Comparison of ENCODE assay signal across 9 mouse cellular contexts in genomic region chr11:69245643-69246042, GRCm38 (mm10). TPM values are rescaled to one million over a fixed set of nuclear protein-coding genes. Genes with fewer than 3 reads are reported as not detected.
DNase-seq lines count a peak whose midpoint lies in the region; ATAC-seq and TF ChIP-seq lines count a peak whose summit lies in the region.
"Had no signal": no experiment of that assay in that cellular context is flagged by ENCODE, and none has a peak within 500 bp of the region (broad histone marks: within the 10 kb centered on the region; RNA-seq: fewer than 3 reads in every experiment).

No protein-coding gene starts in this region.

- H3K36me3 ChIP-seq in hindbrain, embryonic 14.5 days (replicated peaks; ENCODE audit: control insufficient read depth, insufficient read depth) = no peaks in the 10 kb centered on the region
- no peaks in the 10 kb centered on the region for H3K36me3 ChIP-seq in hindbrain, embryonic 12.5 days
- no peaks in the 10 kb centered on the region for H3K36me3 ChIP-seq in limb, embryonic 14.5 days (ENCODE audit: control insufficient read depth, insufficient read depth, low read length)
- H3K36me3 ChIP-seq in thymus, adult 2 months (ENCODE audit: control insufficient read depth, insufficient read depth, low read length) = no peaks in the 10 kb centered on the region

- H3K4me2 ChIP-seq in hindbrain, embryonic 14.5 days (replicated peaks) = peak overlapping the region; percentile 11; the same call in 1 of the 2 replicates
- H3K4me2 ChIP-seq in hindbrain, embryonic 12.5 days (replicated peaks) = no peak overlapping the region
- peak overlapping the region; percentile 39 for H3K4me2 ChIP-seq in limb, embryonic 14.5 days (replicated peaks; ENCODE audit: low read depth, low read length, severe bottlenecking)

- TF ChIP-seq CTCF in bone marrow macrophage, adult 2 months (IDR thresholded peaks at IDR 0.05; ENCODE audit: low read depth, low read length) = no peak
- TF ChIP-seq CTCF in thymus, adult 2 months (IDR thresholded peaks at IDR 0.05; ENCODE audit: borderline replicate concordance, control insufficient read depth, extremely low read depth, insufficient read depth, low read length, poor library complexity) = no peak

- no peak overlapping the region for H3K27ac ChIP-seq in hindbrain, embryonic 14.5 days
- no peak overlapping the region for H3K27ac ChIP-seq in hindbrain, embryonic 12.5 days
- H3K27ac ChIP-seq in bone marrow macrophage, adult 2 months (ENCODE audit: insufficient read depth, low read depth, low read length) = peak overlapping the region; percentile 83
- peak overlapping the region; percentile 64 for H3K27ac ChIP-seq in limb, embryonic 14.5 days (replicated peaks; ENCODE audit: low read depth, low read length)
- H3K27ac ChIP-seq in thymus, adult 2 months (ENCODE audit: control insufficient read depth, insufficient read depth, low read length) = no peak overlapping the region

- TF ChIP-seq POLR2A in bone marrow macrophage, adult 2 months (IDR thresholded peaks at IDR 0.05; ENCODE audit: borderline replicate concordance, low read depth, low read length) = no peak
- no peak for TF ChIP-seq POLR2A in limb, embryonic 14.5 days (IDR thresholded peaks at IDR 0.05; ENCODE audit: borderline replicate concordance, extremely low read depth, insufficient read depth, insufficient read length)
- no peak for TF ChIP-seq POLR2A in thymus, adult 2 months (IDR thresholded peaks at IDR 0.05; ENCODE audit: control insufficient read depth, extremely low read depth, insufficient read depth, low read length, poor library complexity)

- intact Hi-C loops in heart, postnatal 10 days (cut with DNase I) = loop anchor here (1.0 to 5.0 kb wide), 2 partner anchors 52 to 173 kb away; partner anchors contain the start of gene Tmem107

- no peaks in the 10 kb centered on the region for H3K4me1 ChIP-seq in hindbrain, embryonic 14.5 days (replicated peaks; ENCODE audit: control insufficient read depth, insufficient read depth, low read length)
- H3K4me1 ChIP-seq in hindbrain, embryonic 12.5 days = no peaks in the 10 kb centered on the region
- H3K4me1 ChIP-seq in bone marrow macrophage, adult 2 months (ENCODE audit: control insufficient read depth, insufficient read depth, low read length) = peaks cover 9% of the 10 kb centered on the region
- peaks cover 5% of the 10 kb centered on the region; the same call in 1 of the 2 replicates for H3K4me1 ChIP-seq in limb, embryonic 14.5 days (ENCODE audit: control insufficient read depth, insufficient read depth, low read length)
- no peaks in the 10 kb centered on the region for H3K4me1 ChIP-seq in thymus, adult 2 months (replicated peaks; ENCODE audit: control insufficient read depth, insufficient read depth, low read length)

- no peak for ATAC-seq in hindbrain, embryonic 14.5 days (ENCODE audit: low FRiP score)
- no peak for ATAC-seq in hindbrain, embryonic 12.5 days (ENCODE audit: low FRiP score)
- peak; percentile 56; the same call in 1 of the 2 replicates for ATAC-seq in limb, embryonic 14.5 days (ENCODE audit: low FRiP score, low read depth)

- DNase-seq in hindbrain, embryonic 14.5 days (ENCODE audit: low spot score) = no peak
- DNase-seq in heart, postnatal 10 days = peak; percentile 60 to 66
- DNase-seq in limb, embryonic 14.5 days (ENCODE audit: low spot score) = no peak
- no peak for DNase-seq in layer of hippocampus, postnatal 10 days (ENCODE audit: low spot score in 2 of 2)
- no peak for DNase-seq in thymus, adult 2 months
- no peak for DNase-seq in cerebellum, adult 11 months
- DNase-seq: gastrocnemius, postnatal 25 days had no signal

- no peak overlapping the region for H3K9ac ChIP-seq in hindbrain, embryonic 14.5 days
- H3K9ac ChIP-seq in hindbrain, embryonic 12.5 days = no peak overlapping the region
- H3K9ac ChIP-seq in limb, embryonic 14.5 days (ENCODE audit: low read depth, low read length, severe bottlenecking) = peak overlapping the region; percentile 28; the same call in 1 of the 2 replicates

- no peak overlapping the region for H3K4me3 ChIP-seq in hindbrain, embryonic 14.5 days (replicated peaks; ENCODE audit: low read length)
- H3K4me3 ChIP-seq in hindbrain, embryonic 12.5 days = no peak overlapping the region
- peak overlapping the region; percentile 14; the same call in 1 of the 2 replicates for H3K4me3 ChIP-seq in bone marrow macrophage, adult 2 months (ENCODE audit: insufficient read depth, low read length)
- no peak overlapping the region for H3K4me3 ChIP-seq in limb, embryonic 14.5 days (replicated peaks; ENCODE audit: low read length)
- H3K4me3 ChIP-seq in thymus, adult 2 months (ENCODE audit: control insufficient read depth, insufficient read depth, low read length) = no peak overlapping the region

- H3K27me3 ChIP-seq in hindbrain, embryonic 14.5 days (ENCODE audit: control insufficient read depth, insufficient read depth, low read length) = no peaks in the 10 kb centered on the region
- H3K27me3 ChIP-seq in hindbrain, embryonic 12.5 days = no peaks in the 10 kb centered on the region; the same call in none of the 2 replicates
- H3K27me3 ChIP-seq in limb, embryonic 14.5 days (ENCODE audit: control insufficient read depth, insufficient read depth, low read length) = no peaks in the 10 kb centered on the region
- H3K27me3 ChIP-seq in thymus, adult 2 months (ENCODE audit: control insufficient read depth, insufficient read depth, low read length) = no peaks in the 10 kb centered on the region

- H3K9me3 ChIP-seq in hindbrain, embryonic 14.5 days (ENCODE audit: control insufficient read depth, low read length) = no peaks in the 10 kb centered on the region
- no peaks in the 10 kb centered on the region for H3K9me3 ChIP-seq in hindbrain, embryonic 12.5 days (replicated peaks)
- no peaks in the 10 kb centered on the region for H3K9me3 ChIP-seq in limb, embryonic 14.5 days (ENCODE audit: control insufficient read depth, low read length)

- 54% methylated on average over 2 of the region's 2 CpGs for WGBS in hindbrain, embryonic 14.5 days
- 36% methylated on average over 2 of the region's 2 CpGs for WGBS in hindbrain, embryonic 12.5 days
- WGBS in limb, embryonic 14.5 days = 20% methylated on average over 2 of the region's 2 CpGs
- WGBS in thymus, adult 2 months = 15% methylated on average over 2 of the region's 2 CpGs

RNA-seq across cellular contexts. Expression of gene Gucy2e, which starts 8.8 kb away (rescaled TPM):
- polyA plus RNA-seq in hindbrain, embryonic 14.5 days (2014; fragmentation: Nextera tagmentation; extraction: Ambion mirVana) = 0.29 and 0.34 TPM in 2 replicates
- 0.04 and 0.13 TPM in 2 replicates for polyA plus RNA-seq in hindbrain, embryonic 12.5 days (2016; fragmentation: Nextera tagmentation; extraction: Ambion mirVana)
- polyA plus RNA-seq in bone marrow macrophage, adult 2 months (2012; ENCODE audit: insufficient read depth, insufficient read length, missing spikeins) = not detected in 2 replicates
- total RNA-seq in heart, postnatal 10 days (2021) = under 1 TPM; 0.41 to 0.60 TPM
- 0.09 and 0.14 TPM in 2 replicates for polyA plus RNA-seq in limb, embryonic 14.5 days (2012; rRNA removed)
- 0.06 and 0.12 TPM in 2 replicates for polyA plus RNA-seq in limb, embryonic 14.5 days (2014; fragmentation: Nextera tagmentation; extraction: Ambion mirVana)
- under 1 TPM; 0.60 to 0.94 TPM for total RNA-seq in layer of hippocampus, postnatal 10 days (2021)
- 0.26 and 0.40 TPM in 2 replicates for polyA plus RNA-seq in thymus, adult 2 months (2012; rRNA removed)
- total RNA-seq: gastrocnemius, postnatal 25 days had no signal

RNA-seq across cellular contexts. Expression of gene Alox8, which starts 48.0 kb away (rescaled TPM):
- polyA plus RNA-seq in hindbrain, embryonic 14.5 days (2014; fragmentation: Nextera tagmentation; extraction: Ambion mirVana) = 0.25 and 0.30 TPM in 2 replicates
- polyA plus RNA-seq in hindbrain, embryonic 12.5 days (2016; fragmentation: Nextera tagmentation; extraction: Ambion mirVana) = 0.06 and 0.07 TPM in 2 replicates
- polyA plus RNA-seq in bone marrow macrophage, adult 2 months (2012; ENCODE audit: insufficient read depth, insufficient read length, missing spikeins) = not detected in 2 replicates
- total RNA-seq in heart, postnatal 10 days (2021) = 1 to 10 TPM; 2.0 to 2.2 TPM
- polyA plus RNA-seq in limb, embryonic 14.5 days (2012; rRNA removed) = 0.04 and 0.06 TPM in 2 replicates
- 0.08 and 0.15 TPM in 2 replicates for polyA plus RNA-seq in limb, embryonic 14.5 days (2014; fragmentation: Nextera tagmentation; extraction: Ambion mirVana)
- 1 to 10 TPM; 5.2 to 6.9 TPM for total RNA-seq in layer of hippocampus, postnatal 10 days (2021)
- 0.43 and 0.57 TPM in 2 replicates for polyA plus RNA-seq in thymus, adult 2 months (2012; rRNA removed)
- total RNA-seq: gastrocnemius, postnatal 25 days had no signal

Comparison
In these comparisons a context has a peak if more than half of its experiments do, and no peak if none do; other contexts are left out.
1. DNase-seq: peak in heart, postnatal 10 days (2 of 2); none in hindbrain, embryonic 14.5 days (single experiment), limb, embryonic 14.5 days (single experiment), layer of hippocampus, postnatal 10 days (0 of 2), thymus, adult 2 months (single experiment) and cerebellum, adult 11 months (single experiment).
2. H3K27ac ChIP-seq: peak in bone marrow macrophage, adult 2 months (single experiment) and limb, embryonic 14.5 days (single experiment); none in hindbrain, embryonic 14.5 days (single experiment), hindbrain, embryonic 12.5 days (single experiment) and thymus, adult 2 months (single experiment).